Mouse (Mus musculus): ENCODE measurements around the gene Dlgap4.

GRCm38 (mm10) chr2:156697261-156697660, 83.8 kb downstream of the Dlgap4 start:
- TF ChIP-seq POLR2A (IDR thresholded peaks at IDR 0.05; ENCODE audit: low read depth, low read length), result no peak
- no peak for TF ChIP-seq CTCF (IDR thresholded peaks at IDR 0.05; ENCODE audit: extremely low read depth, insufficient read length, insufficient replicate concordance, low read depth, low read length)

Measured in small intestine, adult 2 months (tissue).